Mouse (Mus musculus) midbrain, embryonic 13.5 days (tissue): ENCODE results near the gene Gpatch3. TPM values are rescaled to one million over a fixed set of nuclear protein-coding genes. Genes with fewer than 3 reads are reported as not detected.

Source experiments
- ATAC-seq: fragments of 200-750 bp; cut with Nextera tagmentation; 2 replicates; pipeline ENCODE4 v1.8.0; 2017; ENCODE audit warnings: mild to moderate bottlenecking, moderate TSS enrichment, moderate library complexity
- H3K27ac ChIP-seq: fragments of 300-500 bp; sonication (generic); 2 replicates; pipeline ENCODE4 v1.5.1; 2015; ENCODE audit warnings: inconsistent platforms, mild to moderate bottlenecking, moderate library complexity
- H3K27me3 ChIP-seq: fragments of 300-500 bp; sonication (generic); 2 replicates; pipeline ENCODE4 v1.6.1; 2015; ENCODE audit warnings: mild to moderate bottlenecking, inconsistent platforms
- H3K36me3 ChIP-seq: fragments of 300-500 bp; sonication (generic); 2 replicates; pipeline ENCODE4 v1.6.1; 2015; ENCODE audit warnings: mild to moderate bottlenecking, inconsistent platforms
- H3K4me1 ChIP-seq: fragments of 300-500 bp; sonication (generic); replicated peaks from 2 replicates; pipeline ENCODE4 v1.6.1; 2015; ENCODE audit warnings: inconsistent platforms
- H3K4me2 ChIP-seq: fragments of 300-500 bp; sonication (generic); replicated peaks from 2 replicates; pipeline ENCODE4 v1.6.1; 2015; ENCODE audit warnings: moderate library complexity, mild to moderate bottlenecking, inconsistent platforms
- H3K4me3 ChIP-seq: fragments of 300-500 bp; sonication (generic); replicated peaks from 2 replicates; pipeline ENCODE4 v1.5.1; 2015; ENCODE audit warnings: mild to moderate bottlenecking, inconsistent platforms
- H3K9ac ChIP-seq: fragments of 300-500 bp; sonication (generic); replicated peaks from 2 replicates; pipeline ENCODE4 v1.6.1; 2015; ENCODE audit warnings: mild to moderate bottlenecking, inconsistent platforms
- H3K9me3 ChIP-seq: fragments of 300-500 bp; sonication (generic); 2 replicates; pipeline ENCODE4 v1.6.1; 2016; ENCODE audit warnings: mild to moderate bottlenecking, inconsistent platforms
- WGBS: fragments of 180-500 bp; shearing (Covaris S2); methylation state at CpG from one replicate; pipeline ENCODE4 v1.1.7; 2015; 5-methylcytosine and 5-hydroxymethylcytosine counted together
- polyA plus RNA-seq: library from polyadenylated mRNA; unstranded; fragments of >200 nt; fragmentation: Nextera tagmentation; extraction: Ambion mirVana; gene quantifications from 2 replicates; pipeline ENCODE4 v1.2.1, GENCODE M21; 2015

Gpatch3 gene
- polyA plus RNA-seq, 1 experiment from 2014 or later, result 7.6 TPM

DNA sequence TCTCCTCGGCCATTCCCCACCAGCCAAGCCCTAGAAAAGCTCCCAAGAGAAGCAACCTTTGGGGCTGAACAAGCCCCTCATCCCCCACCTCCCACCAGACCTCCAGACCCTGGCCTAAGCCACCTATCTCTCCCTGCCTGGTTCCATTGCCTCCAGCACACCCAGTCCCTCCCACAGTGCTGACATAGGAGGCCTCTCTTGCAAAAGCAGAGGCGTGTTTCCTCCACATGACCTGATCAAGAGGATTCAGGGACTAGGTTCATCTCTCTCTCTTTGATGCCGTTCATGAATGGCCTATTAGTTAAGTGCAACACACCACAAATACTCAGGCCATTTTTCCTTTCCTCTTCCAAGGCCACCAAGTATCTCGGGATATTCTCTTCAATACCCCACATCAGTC lies 14.7 kb upstream of the Gpatch3 start:
- Histone ChIP-seq H3K9me3 (peaks cover 5% of the 10 kb centered on the region), H3K36me3 (no peaks in the 10 kb centered on the region), H3K4me2 (no peak overlapping the region), H3K4me3 (no peak overlapping the region), H3K27ac (no peak overlapping the region), H3K27me3 (no peaks in the 10 kb centered on the region), H3K4me1 (no peaks in the 10 kb centered on the region), H3K9ac (no peak overlapping the region)
- 78% methylated on average over 4 of the region's 4 CpGs for WGBS
- ATAC-seq, result no peak

DNA sequence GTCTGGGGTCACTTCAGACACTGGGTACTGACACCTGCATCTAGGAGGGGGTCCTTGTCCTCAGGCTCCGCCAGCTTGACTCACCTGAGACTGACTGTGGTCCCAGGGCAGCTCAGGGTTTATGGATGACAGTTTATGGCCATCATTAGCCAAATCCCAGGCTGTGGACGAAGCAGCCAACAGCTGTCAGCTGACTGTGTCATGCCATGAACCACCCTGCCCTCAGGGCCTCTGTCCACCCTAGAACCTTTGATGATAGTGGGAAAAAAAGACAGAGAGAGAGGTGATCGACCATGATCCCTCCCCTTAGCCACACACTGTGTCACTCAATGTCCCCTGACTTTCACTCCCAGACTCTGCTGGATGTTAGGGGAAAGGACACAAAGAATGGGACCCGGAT lies 12.9 kb upstream of the Gpatch3 start:
- Histone ChIP-seq H3K9me3 (peaks cover 5% of the 10 kb centered on the region), H3K4me2 (no peak overlapping the region), H3K9ac (no peak overlapping the region), H3K4me3 (no peak overlapping the region), H3K27me3 (no peaks in the 10 kb centered on the region), H3K36me3 (no peaks in the 10 kb centered on the region), H3K4me1 (no peaks in the 10 kb centered on the region), H3K27ac (no peak overlapping the region)
- no peak for ATAC-seq
- 81% methylated on average over 4 of the region's 4 CpGs for WGBS

DNA sequence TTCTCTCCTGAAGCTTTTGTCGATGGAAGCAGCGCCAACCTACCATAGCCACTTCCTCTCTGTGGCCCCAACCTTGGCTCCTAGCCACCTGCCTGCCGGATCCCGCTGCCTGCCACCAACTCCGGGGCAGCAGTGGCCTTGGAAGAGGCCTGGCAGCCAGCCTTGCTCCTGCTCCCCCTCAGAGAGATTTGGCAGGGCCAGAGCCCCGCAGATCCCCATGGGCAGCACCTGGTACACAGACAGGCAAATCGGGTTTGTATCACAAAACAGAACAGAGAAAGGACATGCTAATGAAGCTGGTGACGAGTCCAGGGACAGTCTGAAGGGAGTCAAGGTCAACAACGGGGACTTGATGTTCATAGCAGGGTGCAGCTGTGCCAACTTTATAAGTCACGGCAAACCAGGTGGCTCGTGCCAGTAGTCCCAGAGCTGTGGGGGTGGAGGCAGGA lies 11.4 kb upstream of the Gpatch3 start:
- no peak overlapping the region for H3K9ac ChIP-seq
- peaks cover 5% of the 10 kb centered on the region for H3K9me3 ChIP-seq
- WGBS, result 73% methylated on average over 11 of the region's 11 CpGs
- no peak for ATAC-seq
- H3K27me3 ChIP-seq, result no peaks in the 10 kb centered on the region
- H3K27ac ChIP-seq, result no peak overlapping the region
- H3K4me1 ChIP-seq, result no peaks in the 10 kb centered on the region
- H3K36me3 ChIP-seq, result no peaks in the 10 kb centered on the region
- H3K4me2 ChIP-seq, result no peak overlapping the region
- no peak overlapping the region for H3K4me3 ChIP-seq

DNA sequence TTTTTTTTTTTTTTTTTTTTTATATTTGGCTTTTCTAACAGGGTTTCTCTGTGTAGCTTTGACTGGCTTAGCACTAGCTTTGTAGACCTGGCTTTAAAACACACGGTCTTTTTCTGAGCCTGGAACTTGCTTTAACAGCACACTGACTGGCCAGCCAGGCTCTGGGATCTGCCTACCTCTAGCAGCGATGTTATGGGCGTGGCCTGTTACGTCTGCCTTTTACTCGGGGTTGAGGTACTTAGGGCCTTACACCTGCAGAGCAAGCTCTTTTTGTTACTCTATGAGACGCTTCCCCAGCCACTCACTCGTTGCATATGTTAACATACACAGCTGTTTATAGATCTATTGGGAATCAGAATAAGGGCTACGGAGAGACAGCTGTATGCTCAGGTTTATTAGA lies 7.3 kb upstream of the Gpatch3 start:
- no peak for ATAC-seq
- 31% methylated on average over 8 of the region's 8 CpGs for WGBS
- H3K4me2 ChIP-seq, result no peak overlapping the region
- H3K27ac ChIP-seq, result no peak overlapping the region
- no peaks in the 10 kb centered on the region for H3K27me3 ChIP-seq
- no peak overlapping the region for H3K4me3 ChIP-seq
- peaks cover 5% of the 10 kb centered on the region for H3K9me3 ChIP-seq
- H3K36me3 ChIP-seq, result no peaks in the 10 kb centered on the region
- no peak overlapping the region for H3K9ac ChIP-seq
- no peaks in the 10 kb centered on the region for H3K4me1 ChIP-seq

DNA sequence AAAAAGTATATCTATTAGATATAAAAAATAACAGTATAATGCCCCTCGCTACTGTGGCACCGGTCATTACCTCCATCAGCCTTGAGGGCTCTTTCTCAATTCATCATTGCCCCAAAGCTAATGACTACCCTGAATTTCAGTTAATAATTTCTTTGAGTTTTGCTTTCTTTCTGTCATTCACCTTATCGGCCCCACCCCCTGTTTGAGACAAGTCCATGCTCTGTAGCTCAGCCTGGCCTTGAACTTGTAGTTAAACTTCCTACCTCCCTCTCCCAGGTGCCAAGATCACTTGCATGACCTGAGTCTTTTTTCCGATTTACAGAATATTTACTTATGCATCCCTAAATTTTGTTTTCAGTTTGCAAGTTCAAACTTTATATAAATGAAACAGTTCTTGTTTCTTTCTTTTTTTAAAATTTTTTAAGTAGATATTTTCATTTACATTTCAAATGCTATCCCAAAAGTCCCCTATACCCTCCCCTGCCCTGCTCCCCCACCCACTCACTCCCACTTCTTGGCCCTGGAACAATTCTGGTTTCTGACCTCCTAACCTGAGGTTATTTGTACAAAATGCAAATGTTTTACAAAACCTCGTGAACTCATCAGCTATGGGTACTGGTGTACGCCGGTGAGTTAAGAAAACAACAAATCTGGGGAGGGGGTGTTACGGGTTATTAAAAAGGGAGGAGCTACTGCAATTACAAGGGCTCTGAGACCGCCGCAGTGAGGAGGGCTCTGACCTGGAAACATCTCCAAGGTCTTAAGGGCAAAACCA lies 5.1 kb upstream of the Gpatch3 start:
- H3K27ac ChIP-seq, result no peak overlapping the region
- H3K9me3 ChIP-seq, result peaks cover 2% of the 10 kb centered on the region
- H3K4me3 ChIP-seq, result no peak overlapping the region
- no peak for ATAC-seq
- H3K4me2 ChIP-seq, result no peak overlapping the region
- WGBS, result 81% methylated on average over 10 of the region's 10 CpGs
- H3K9ac ChIP-seq, result no peak overlapping the region
- peaks cover 5% of the 10 kb centered on the region; the same call in 1 of the 2 replicates for H3K4me1 ChIP-seq
- no peaks in the 10 kb centered on the region for H3K36me3 ChIP-seq
- H3K27me3 ChIP-seq, result no peaks in the 10 kb centered on the region

DNA sequence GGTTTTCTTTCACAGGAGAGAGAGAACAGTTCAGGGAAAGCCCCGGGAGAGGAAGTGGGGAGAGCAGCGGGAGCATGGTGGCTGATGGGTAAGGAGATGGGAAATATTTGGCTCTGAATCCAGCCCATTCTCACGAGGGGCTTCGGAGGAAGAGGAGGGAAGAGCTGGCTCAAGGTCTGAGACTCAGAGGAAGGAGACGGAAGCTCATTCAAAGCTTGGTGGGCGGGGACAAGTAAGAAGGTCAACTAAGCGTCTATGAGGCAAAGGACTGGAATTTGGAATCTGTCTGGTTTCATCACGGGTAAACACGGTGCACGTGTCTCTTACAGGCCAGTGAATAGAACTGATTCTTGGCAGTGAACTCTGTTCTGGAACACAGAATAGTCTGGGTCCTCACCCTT lies 4.5 kb upstream of the Gpatch3 start:
- Histone ChIP-seq H3K27me3 (no peaks in the 10 kb centered on the region), H3K4me3 (no peak overlapping the region), H3K27ac (no peak overlapping the region), H3K36me3 (no peaks in the 10 kb centered on the region), H3K9ac (no peak overlapping the region), H3K9me3 (no peaks in the 10 kb centered on the region), H3K4me2 (no peak overlapping the region), H3K4me1 (peaks cover 7% of the 10 kb centered on the region)
- ATAC-seq, result no peak
- WGBS, result 65% methylated on average over 10 of the region's 10 CpGs

DNA sequence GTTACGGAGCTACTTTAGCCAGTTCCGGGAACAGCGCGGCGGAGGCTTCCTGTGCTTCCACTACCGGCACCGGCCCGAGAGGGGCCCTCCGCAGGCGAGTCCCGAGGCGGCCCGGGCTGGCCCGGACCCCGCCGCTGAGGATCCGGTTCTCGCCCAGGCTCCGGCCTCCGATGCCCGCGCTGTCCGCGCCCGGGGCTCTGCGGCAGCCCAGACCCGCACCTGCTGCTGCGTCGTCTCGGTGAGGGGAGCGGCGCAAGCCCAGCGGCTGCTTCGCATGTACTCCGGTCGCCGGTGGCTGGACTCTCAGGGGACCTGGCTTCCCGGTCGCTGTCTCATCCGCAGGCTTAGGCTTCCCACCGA lies 278 bp downstream of the Gpatch3 start:
- H3K4me3 ChIP-seq, result peak overlapping the region; percentile 97
- ATAC-seq, result peak; percentile 72
- under 1% methylated on average over 41 of the region's 41 CpGs for WGBS
- no peaks in the 10 kb centered on the region for H3K27me3 ChIP-seq
- peak overlapping the region; percentile 67; the same call in 1 of the 2 replicates for H3K27ac ChIP-seq
- H3K36me3 ChIP-seq, result peaks cover 22% of the 10 kb centered on the region
- no peaks in the 10 kb centered on the region for H3K9me3 ChIP-seq
- H3K4me1 ChIP-seq, result peaks cover 16% of the 10 kb centered on the region
- peak overlapping the region; percentile 89 for H3K9ac ChIP-seq
- peak overlapping the region; percentile 80 for H3K4me2 ChIP-seq

DNA sequence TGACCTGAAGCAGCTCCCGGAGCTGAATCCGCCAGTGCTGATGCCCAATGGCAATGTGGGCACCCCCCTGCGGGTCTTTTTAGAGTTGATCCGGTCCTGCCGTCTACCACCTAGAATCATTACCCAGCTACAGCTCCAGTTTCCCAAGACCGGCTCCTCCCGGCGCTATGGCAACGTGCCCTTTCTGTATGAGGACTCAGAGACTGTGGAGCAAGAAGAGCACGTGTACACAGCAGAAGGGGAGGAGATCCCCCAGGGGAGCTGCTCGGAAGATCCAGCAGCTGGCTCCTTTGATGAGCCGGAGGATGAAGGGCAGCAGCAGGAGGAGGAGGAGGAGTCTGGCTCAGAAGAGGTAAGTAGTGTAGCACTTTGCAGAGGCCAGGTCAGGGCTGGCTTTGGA lies 3.4 kb downstream of the Gpatch3 start:
- Histone ChIP-seq H3K9ac (no peak overlapping the region), H3K4me2 (no peak overlapping the region), H3K27ac (no peak overlapping the region), H3K36me3 (peaks cover 51% of the 10 kb centered on the region), H3K9me3 (no peaks in the 10 kb centered on the region), H3K4me1 (peaks cover 16% of the 10 kb centered on the region), H3K27me3 (no peaks in the 10 kb centered on the region), H3K4me3 (no peak overlapping the region)
- no peak for ATAC-seq
- 73% methylated on average over 12 of the region's 12 CpGs for WGBS

DNA sequence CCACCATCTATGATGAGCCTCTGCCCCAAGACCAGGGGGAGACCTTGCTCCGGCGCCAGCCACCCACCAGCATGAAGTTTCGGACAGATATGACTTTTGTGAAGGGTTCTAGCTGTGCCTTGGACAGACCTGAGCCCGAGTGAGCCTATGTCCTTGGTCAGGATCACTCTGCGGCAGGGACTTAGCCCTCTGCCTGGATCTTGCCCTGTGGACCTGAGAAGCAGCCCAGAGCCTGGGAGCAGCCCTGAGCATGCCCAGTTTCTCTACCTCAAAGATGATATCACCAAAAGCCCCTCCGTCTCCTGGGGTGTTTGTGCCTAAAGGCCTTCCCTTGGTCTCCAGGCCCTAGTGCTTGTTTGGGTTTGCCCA lies 9.1 kb downstream of the Gpatch3 start:
- Histone ChIP-seq H3K4me2 (peak overlapping the region; percentile 100), H3K36me3 (peaks cover 73% of the 10 kb centered on the region), H3K4me3 (peak overlapping the region; percentile 99), H3K9me3 (no peaks in the 10 kb centered on the region), H3K27ac (peak overlapping the region; percentile 85), H3K9ac (peak overlapping the region; percentile 86), H3K4me1 (peaks cover 21% of the 10 kb centered on the region), H3K27me3 (no peaks in the 10 kb centered on the region)
- WGBS, result 64% methylated on average over 6 of the region's 6 CpGs
- ATAC-seq, result peak; percentile 47; the same call in 1 of the 2 replicates

DNA sequence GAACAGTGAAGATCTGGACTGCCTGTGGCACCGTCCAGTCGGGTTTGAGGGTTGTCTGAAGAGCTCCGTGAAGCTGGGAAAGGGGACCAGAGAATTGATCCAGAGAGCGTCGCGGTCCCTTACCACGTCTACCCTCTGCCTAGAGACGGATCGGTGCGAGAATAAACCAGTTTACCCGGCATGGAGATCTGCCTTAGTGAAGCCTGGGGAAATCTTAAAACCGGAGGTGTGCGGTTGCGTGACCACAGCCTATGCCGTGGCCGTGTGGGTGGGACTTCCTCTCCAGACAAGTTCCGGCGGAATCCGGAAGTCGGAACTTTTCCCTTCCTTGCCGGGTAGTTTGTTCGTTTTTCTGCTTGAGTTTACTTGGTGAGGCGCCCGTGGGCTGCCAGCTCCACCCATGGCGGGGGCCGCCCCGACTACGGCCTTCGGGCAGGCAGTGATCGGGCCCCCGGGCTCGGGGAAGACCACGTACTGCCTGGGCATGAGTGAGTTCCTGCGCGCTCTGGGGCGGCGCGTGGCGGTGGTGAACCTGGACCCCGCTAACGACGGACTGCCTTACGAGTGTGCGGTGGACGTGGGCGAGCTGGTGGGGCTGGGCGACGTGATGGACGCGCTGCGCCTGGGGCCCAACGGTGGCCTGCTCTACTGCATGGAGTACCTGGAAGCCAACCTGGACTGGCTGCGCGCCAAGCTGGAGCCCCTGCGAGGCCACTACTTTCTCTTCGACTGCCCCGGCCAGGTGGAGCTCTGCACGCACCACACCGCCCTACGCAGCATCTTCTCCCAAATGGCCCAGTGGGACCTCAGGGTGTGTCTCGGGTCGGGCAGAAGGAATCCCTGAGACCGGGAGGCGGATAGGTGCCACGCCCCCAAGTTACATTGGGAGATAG lies 9.8 kb downstream of the Gpatch3 start, which contains the start of gene Gpn2:
Gene Gpn2 (plus strand): TSS at position 304 of the 893 bp plus-strand sequence.
- ATAC-seq, result peak; percentile 94
- whole genome bisulfite sequencing, result 2% methylated on average over 65 of the region's 65 CpGs
- no peaks in the 10 kb centered on the region for H3K27me3 ChIP-seq
- peak within 1 kb of the TSS; percentile 100 for H3K4me2 ChIP-seq
- H3K27ac ChIP-seq, result peak within 1 kb of the TSS; percentile 85
- peak within 1 kb of the TSS; percentile 86 for H3K9ac ChIP-seq
- peaks cover 21% of the 10 kb centered on the region for H3K4me1 ChIP-seq
- peak within 1 kb of the TSS; percentile 99 for H3K4me3 ChIP-seq
- peaks cover 73% of the 10 kb centered on the region for H3K36me3 ChIP-seq
- no peaks in the 10 kb centered on the region for H3K9me3 ChIP-seq

DNA sequence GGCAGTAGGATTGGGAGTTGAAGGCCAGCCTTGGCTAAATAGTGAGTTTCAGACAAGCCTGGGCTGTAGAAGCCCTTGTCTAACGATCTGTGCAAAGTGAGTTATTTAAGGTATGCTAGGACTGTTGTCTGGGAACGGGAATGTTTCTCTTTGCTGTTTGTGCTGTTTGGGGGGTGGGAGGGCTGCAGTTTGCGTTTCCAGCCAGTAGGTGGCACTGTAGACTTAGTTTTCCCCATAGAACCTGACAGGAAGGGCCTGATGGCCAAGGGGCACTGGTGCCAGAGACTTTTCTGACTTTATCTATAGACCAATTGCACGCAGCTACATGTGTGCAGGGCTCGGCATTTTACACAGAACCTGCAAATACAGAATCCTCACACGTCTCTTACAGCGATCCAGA lies 18.0 kb downstream of the Gpatch3 start:
- no peaks in the 10 kb centered on the region for H3K9me3 ChIP-seq
- no peak overlapping the region for H3K4me3 ChIP-seq
- no peak overlapping the region for H3K27ac ChIP-seq
- H3K36me3 ChIP-seq, result peaks cover 49% of the 10 kb centered on the region
- H3K4me2 ChIP-seq, result no peak overlapping the region
- 32% methylated on average over 7 of the region's 7 CpGs for WGBS
- ATAC-seq, result peak; percentile 17; the same call in 1 of the 2 replicates
- H3K4me1 ChIP-seq, result no peaks in the 10 kb centered on the region
- H3K9ac ChIP-seq, result no peak overlapping the region
- H3K27me3 ChIP-seq, result 0 out of 2 replicates have a peak, but pooled peaks cover 5% of the 10 kb centered on the region

DNA sequence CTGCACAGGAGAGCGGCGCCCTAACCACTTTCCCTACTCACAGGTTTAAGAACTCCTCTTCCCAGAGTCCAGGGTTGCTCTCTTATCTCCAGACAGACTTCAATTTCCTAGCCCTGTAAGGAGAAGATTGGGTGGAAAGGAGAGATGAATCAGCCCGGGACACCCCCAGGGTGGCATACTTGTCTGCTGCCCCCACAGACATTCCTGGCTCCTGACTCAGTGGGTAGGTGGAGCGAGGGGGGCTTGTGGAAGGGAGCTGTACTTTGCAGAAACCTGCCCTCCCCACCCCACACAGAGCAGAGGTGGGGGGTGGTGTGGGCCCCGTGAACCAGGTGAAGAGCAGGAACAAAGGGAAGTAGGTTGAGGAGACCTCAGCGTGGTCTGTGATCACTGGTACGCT lies 21.0 kb downstream of the Gpatch3 start:
- H3K27me3 ChIP-seq, result peaks cover 34% of the 10 kb centered on the region
- ATAC-seq, result no peak

More for the DNA sequence above, 21.0 kb downstream of the Gpatch3 start:
- Histone ChIP-seq H3K4me3 (no peak overlapping the region), H3K4me2 (no peak overlapping the region), H3K9ac (no peak overlapping the region), H3K36me3 (peaks cover 19% of the 10 kb centered on the region), H3K4me1 (peaks cover 13% of the 10 kb centered on the region), H3K9me3 (no peaks in the 10 kb centered on the region), H3K27ac (no peak overlapping the region)
- 75% methylated on average over 7 of the region's 7 CpGs for WGBS
